Mouse (Mus musculus) layer of hippocampus, adult 18-20 months (tissue): ENCODE measurements around the gene Foxb2. TPM values are rescaled to one million over a fixed set of nuclear protein-coding genes. Genes with fewer than 3 reads are reported as not detected.

ENCODE experiments used
- DNase-seq, 2 experiments: peaks; one replicate each; pipeline ENCODE4 v3.0.0; 2022; ENCODE audit warnings: low spot score in 2 of 2
- total RNA-seq, 2 experiments: library from RNA; stranded (reverse); gene quantifications; 2 replicates each; pipeline ENCODE4 v1.2.3; 2021

Gene Foxb2
- total RNA-seq, 2 experiments from 2014 or later, result not detected

- no peak for DNase-seq
Measured at GRCm38 (mm10) chr19:16825228-16825627, 48.4 kb downstream of the Foxb2 start.

Other genes starting within 250 kb of the Foxb2 start
- gene Vps13a, start 92.9 kb downstream of the Foxb2 start, total RNA-seq, result 10 to 100 TPM; 65.5 to 75.3 TPM
- 10 to 100 TPM; 70.0 to 80.0 TPM for gene Prune2, start 82.3 kb upstream of the Foxb2 start, total RNA-seq